In genomic region chr8:22264787-22265186, GRCm38 (mm10) we compare ENCODE assay signal across 19 mouse cellular contexts. TPM values are rescaled to one million over a fixed set of nuclear protein-coding genes. Genes with fewer than 3 reads are reported as not detected.
A peak's percentile ranks its signal among the peaks of the same experiment; 100 is the strongest.
DNase-seq lines count a peak whose midpoint lies in the region; ATAC-seq lines count a peak whose summit lies in the region.
"Had no signal": no experiment of that assay in that cellular context is flagged by ENCODE, and none has a peak within 500 bp of the region (broad histone marks: within the 10 kb centered on the region; RNA-seq: fewer than 3 reads in every experiment).

No protein-coding gene starts in this region.

- H3K27me3 ChIP-seq in heart, embryonic 12.5 days (replicated peaks) = no peaks in the 10 kb centered on the region
- H3K27me3 ChIP-seq: CH12.LX; lung, embryonic 15.5 days had no signal

- DNase-seq in heart, postnatal 10 days = peak; percentile 20 to 21
- peak; percentile 35 for DNase-seq in urinary bladder, postnatal 14 days (ENCODE audit: low spot score)
- DNase-seq in urinary bladder, postnatal 4 days (ENCODE audit: low spot score in 2 of 2) = no peak
- peak; percentile 13 for DNase-seq in kidney, adult 9 months
- peak; percentile 32 to 57 for DNase-seq in lung, postnatal 4 days
- no peak for DNase-seq in layer of hippocampus, postnatal 10 days (ENCODE audit: low spot score in 2 of 2)
- DNase-seq in liver = no peak
- DNase-seq: midbrain, embryonic 14.5 days; right cerebral cortex, adult 18-20 months had no signal

- no peak overlapping the region for H3K9ac ChIP-seq in heart, embryonic 12.5 days
- H3K9ac ChIP-seq: lung, embryonic 15.5 days had no signal

- no peak overlapping the region for H3K4me2 ChIP-seq in heart, embryonic 12.5 days
- H3K4me2 ChIP-seq: lung, embryonic 15.5 days had no signal

- H3K9me3 ChIP-seq in heart, embryonic 12.5 days (replicated peaks) = no peaks in the 10 kb centered on the region
- H3K9me3 ChIP-seq: lung, embryonic 15.5 days had no signal

- no peak overlapping the region for H3K4me3 ChIP-seq in heart, embryonic 12.5 days
- H3K4me3 ChIP-seq: lung, embryonic 15.5 days had no signal

- intact Hi-C loops in heart, postnatal 10 days (cut with DNase I) = loop anchor here (5.0 kb wide), 1 partner anchor 72 kb away; the partner anchor contains the start of gene Vps36

- no peak overlapping the region for H3K27ac ChIP-seq in heart, embryonic 12.5 days (ENCODE audit: poor library complexity, severe bottlenecking)
- H3K27ac ChIP-seq: lung, embryonic 15.5 days had no signal

- 74% methylated on average over 6 of the region's 6 CpGs for WGBS in heart, embryonic 12.5 days

- no peak for ATAC-seq in heart, embryonic 12.5 days (ENCODE audit: insufficient number of reproducible peaks, low FRiP score)

- peaks cover 12% of the 10 kb centered on the region for H3K4me1 ChIP-seq in heart, embryonic 12.5 days (replicated peaks)

- no peaks in the 10 kb centered on the region for H3K36me3 ChIP-seq in heart, embryonic 12.5 days
- H3K36me3 ChIP-seq: lung, embryonic 15.5 days had no signal

RNA-seq across cellular contexts. Expression of gene Tpte, which starts 18.5 kb away (rescaled TPM):
- total RNA-seq in heart, postnatal 10 days (2021) = not detected
- not detected in 2 replicates for polyA plus RNA-seq in heart, embryonic 12.5 days (2016; fragmentation: Nextera tagmentation; extraction: Ambion mirVana)
- not detected for total RNA-seq in layer of hippocampus, postnatal 10 days (2021)
- total RNA-seq: CH12.LX; common myeloid progenitor, adult 5-6 weeks; layer of hippocampus, adult 8-10 months; left cerebral cortex, postnatal 14 days had no signal
- polyA plus RNA-seq: heart, embryonic 14.5 days; lung, embryonic 15.5 days; midbrain, embryonic 14.5 days; neural tube, embryonic 14.5 days; stomach, embryonic 14.5 days; urinary bladder, adult 2 months had no signal

RNA-seq across cellular contexts. Expression of gene Thsd1, which starts 37.7 kb away (rescaled TPM):
- 10 to 100 TPM; 13.5 to 14.9 TPM for total RNA-seq in heart, postnatal 10 days (2021)
- polyA plus RNA-seq in heart, embryonic 12.5 days (2016; fragmentation: Nextera tagmentation; extraction: Ambion mirVana) = 17.2 and 18.7 TPM in 2 replicates
- total RNA-seq in layer of hippocampus, postnatal 10 days (2021) = 1 to 10 TPM; 7.0 to 7.7 TPM

Comparison
In these comparisons a context has a peak if more than half of its experiments do, and no peak if none do; other contexts are left out.
1. DNase-seq: peak in heart, postnatal 10 days (2 of 2), urinary bladder, postnatal 14 days (single experiment), kidney, adult 9 months (single experiment) and lung, postnatal 4 days (2 of 2); none in urinary bladder, postnatal 4 days (0 of 2), layer of hippocampus, postnatal 10 days (0 of 2) and liver (single experiment).